Mouse (Mus musculus): Measurements from ENCODE around the gene Ndufb7. TPM values are rescaled to one million over a fixed set of nuclear protein-coding genes. Genes with fewer than 3 reads are reported as not detected.

Gene Ndufb7
- total and polyA plus RNA-seq, 3 experiments, result 144 to 331 (median 223) TPM

DNA sequence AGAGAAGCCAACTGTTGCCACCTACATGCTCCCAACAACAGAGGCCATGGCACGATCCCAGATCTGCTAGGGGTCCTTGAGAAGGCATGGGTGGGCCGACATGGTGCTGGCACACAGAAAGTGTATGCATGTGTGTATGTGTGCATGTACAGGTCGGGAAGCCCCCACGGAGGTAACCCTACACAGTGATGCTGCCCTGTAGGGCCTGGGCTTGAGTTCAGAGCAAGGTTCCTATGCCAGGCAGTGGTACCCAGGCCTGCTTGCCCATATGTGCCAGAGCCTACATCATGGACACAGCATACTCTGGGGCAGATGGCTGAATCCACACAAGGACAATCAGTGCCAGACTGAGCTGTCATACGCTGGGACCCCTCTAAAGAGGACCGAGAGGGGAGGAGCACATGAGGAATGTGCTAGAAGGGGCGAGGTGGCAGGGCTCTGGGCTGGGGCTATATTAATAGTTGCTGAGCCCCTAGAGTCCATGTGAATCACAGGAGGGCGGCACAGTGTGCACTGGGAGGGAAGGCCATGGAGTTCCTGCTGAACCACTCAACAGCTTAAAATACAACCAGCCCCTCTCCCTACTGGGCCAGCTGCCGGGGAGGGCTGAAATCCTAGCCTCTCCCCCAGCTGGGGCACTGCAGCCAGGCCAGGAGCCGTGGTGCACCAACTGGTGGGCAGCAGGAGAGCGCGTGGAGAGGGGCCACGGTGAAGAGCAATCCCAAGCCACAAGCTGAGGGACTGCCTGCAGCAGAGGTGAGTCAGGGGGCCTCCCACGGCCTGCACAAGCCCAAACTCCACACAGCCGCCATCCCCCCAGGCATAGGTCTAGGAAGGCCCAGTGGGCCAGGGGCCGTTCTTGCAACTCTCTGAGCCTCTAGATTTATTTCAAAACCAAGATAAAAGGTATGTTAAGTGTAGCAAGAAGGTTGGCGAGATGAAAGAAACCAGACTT, 9.4 kb downstream of the Ndufb7 start (continued):
- no peak for TF ChIP-seq ZC3H11A (IDR thresholded peaks at IDR 0.05; ENCODE audit: low read depth, low read length)
- TF ChIP-seq JUND (conservative IDR thresholded peaks at IDR 0.05; ENCODE audit: low read depth, low read length), result no peak

- Histone ChIP-seq H3K9me3 (replicated peaks; ENCODE audit: low read length) (no peaks in the 10 kb centered on the region), H3K4me2 (ENCODE audit: insufficient read depth, low read depth, poor library complexity, severe bottlenecking) (no peak overlapping the region), H3K27ac (ENCODE audit: insufficient read depth, low read depth) (no peak overlapping the region), H3K79me2 (replicated peaks; ENCODE audit: control insufficient read depth, extremely low read depth, insufficient read depth, poor library complexity, severe bottlenecking) (peaks cover 16% of the 10 kb centered on the region), H3K4me1 (ENCODE audit: control insufficient read depth in 1 of 2, insufficient read depth in 2 of 2) (peaks cover 31 to 41% of the 10 kb centered on the region in 2 experiments), H3K36me3 (replicated peaks in 1 of 2; ENCODE audit: control insufficient read depth in 1 of 2, insufficient read depth in 1 of 2, low read length in 1 of 2) (peaks cover 11 to 76% of the 10 kb centered on the region in 2 experiments), H3K9ac (ENCODE audit: insufficient read depth, low read depth) (no peak overlapping the region), H3K27me3 (replicated peaks) (no peaks in the 10 kb centered on the region), H3K4me3 (replicated peaks in 1 of 3; ENCODE audit: low read depth in 2 of 3, low read length in 2 of 3, poor library complexity in 1 of 3) (no peak overlapping the region)
- in situ Hi-C loops (cut with MboI; ENCODE audit: low pct_ligation_motif_present, low pct_unique_long_range_greater_than_20kb, low sequenced_read_pairs) (no loop called here), dilution Hi-C loops (cut with MboI; ENCODE audit: extremely low pct_ligation_motif_present, extremely low pct_unique_long_range_greater_than_20kb, low sequenced_read_pairs) (no loop called here)
- TF ChIP-seq E2F4 (IDR thresholded peaks at IDR 0.05; ENCODE audit: insufficient replicate concordance, low read depth, low read length) (no peak), NRF1 (IDR thresholded peaks at IDR 0.05; ENCODE audit: low read depth, low read length) (no peak), ELF1 (IDR thresholded peaks at IDR 0.05; ENCODE audit: low read depth, low read length) (no peak), KAT2A (IDR thresholded peaks at IDR 0.05; ENCODE audit: insufficient replicate concordance, low read length) (no peak), TCF12 (IDR thresholded peaks at IDR 0.05; ENCODE audit: low read depth, low read length) (no peak), RCOR1 (conservative IDR thresholded peaks at IDR 0.05; ENCODE audit: low read depth, low read length) (no peak), ZNF384 (IDR thresholded peaks at IDR 0.05; ENCODE audit: low read depth, low read length) (no peak), MAZ (IDR thresholded peaks at IDR 0.05; ENCODE audit: low read depth, low read length) (no peak), CHD2 (IDR thresholded peaks at IDR 0.05; ENCODE audit: low read length) (no peak), MEF2A (IDR thresholded peaks at IDR 0.05; ENCODE audit: borderline replicate concordance, low read depth, low read length) (no peak), ZC3H11A (IDR thresholded peaks at IDR 0.05; ENCODE audit: low read depth, low read length) (no peak)
- no peak for DNase-seq (ENCODE audit: extremely low read depth)
Observed at GRCm38 (mm10) chr8:83576516-83576895, 10.0 kb downstream of the Ndufb7 start.

- no peak overlapping the region for H3K4me2 ChIP-seq (ENCODE audit: insufficient read depth, low read depth, poor library complexity, severe bottlenecking)
- no peaks in the 10 kb centered on the region for H3K27me3 ChIP-seq (replicated peaks)
- H3K9ac ChIP-seq (ENCODE audit: insufficient read depth, low read depth), result no peak overlapping the region
- no peaks in the 10 kb centered on the region for H3K9me3 ChIP-seq (replicated peaks; ENCODE audit: low read length)
- DNase-seq (ENCODE audit: extremely low read depth), result no peak
- H3K4me1 ChIP-seq (ENCODE audit: control insufficient read depth in 1 of 2, insufficient read depth in 2 of 2), result peaks cover 29 to 37% of the 10 kb centered on the region in 2 experiments
- no peak overlapping the region for H3K27ac ChIP-seq (ENCODE audit: insufficient read depth, low read depth)
- peaks cover 7 to 72% of the 10 kb centered on the region in 2 experiments for H3K36me3 ChIP-seq (replicated peaks in 1 of 2; ENCODE audit: control insufficient read depth in 1 of 2, insufficient read depth in 1 of 2, low read length in 1 of 2)
- TF ChIP-seq MAX (IDR thresholded peaks at IDR 0.05; ENCODE audit: low read length) (no peak), POLR2A (IDR thresholded peaks at IDR 0.05; ENCODE audit: low read depth, low read length) (no peak), USF1 (IDR thresholded peaks at IDR 0.05; ENCODE audit: low read depth, low read length) (no peak), ELF1 (IDR thresholded peaks at IDR 0.05; ENCODE audit: low read depth, low read length) (no peak)
- H3K79me2 ChIP-seq (replicated peaks; ENCODE audit: control insufficient read depth, extremely low read depth, insufficient read depth, poor library complexity, severe bottlenecking), result peaks cover 14% of the 10 kb centered on the region
- in situ Hi-C loops (cut with MboI; ENCODE audit: low pct_ligation_motif_present, low pct_unique_long_range_greater_than_20kb, low sequenced_read_pairs) (no loop called here), dilution Hi-C loops (cut with MboI; ENCODE audit: extremely low pct_ligation_motif_present, extremely low pct_unique_long_range_greater_than_20kb, low sequenced_read_pairs) (no loop called here)
- no peak overlapping the region for H3K4me3 ChIP-seq (replicated peaks in 1 of 3; ENCODE audit: low read depth in 2 of 3, low read length in 2 of 3, poor library complexity in 1 of 3)
Observed at GRCm38 (mm10) chr8:83576921-83577320, 10.4 kb downstream of the Ndufb7 start.

All from CH12.LX (cell line).